Mouse (Mus musculus) liver, embryonic 14.5 days (tissue): ENCODE data around the gene Pomp.
A peak's percentile ranks its signal among the peaks of the same experiment; 100 is the strongest.

Source experiments
- CTCF ChIP-seq: IDR thresholded peaks from 2 replicates; pipeline ENCODE4 v1.5.1; 2016; ENCODE audit warnings: antibody characterized with exemption, low read depth, control low read depth
- EP300 ChIP-seq: IDR thresholded peaks from 2 replicates; pipeline ENCODE4 v1.6.1; 2016; ENCODE audit warnings: antibody characterized with exemption, low read depth

GRCm38 (mm10) chr5:147888313-147889297 is 28.3 kb downstream of the Pomp start:
- no peak for TF ChIP-seq CTCF
- TF ChIP-seq EP300: peak; percentile 88
